Mouse (Mus musculus) kidney, embryonic 15.5 days (tissue): ENCODE measurements around the gene Ipcef1. TPM values are rescaled to one million over a fixed set of nuclear protein-coding genes. Genes with fewer than 3 reads are reported as not detected.

ENCODE experiments used
- ATAC-seq: fragments of 200-750 bp; cut with Nextera tagmentation; replicated peaks from 2 replicates; pipeline ENCODE4 v1.8.0; 2017; ENCODE audit warnings: moderate TSS enrichment; ENCODE audit not compliant: low FRiP score
- H3K27ac ChIP-seq: fragments of 300-500 bp; sonication (generic); 2 replicates; pipeline ENCODE4 v1.5.1; 2015; ENCODE audit warnings: mild to moderate bottlenecking, inconsistent platforms
- H3K27me3 ChIP-seq: fragments of 300-500 bp; sonication (generic); 2 replicates; pipeline ENCODE4 v1.6.1; 2015; ENCODE audit warnings: inconsistent platforms
- H3K36me3 ChIP-seq: fragments of 300-500 bp; sonication (generic); 2 replicates; pipeline ENCODE4 v1.6.1; 2015; ENCODE audit warnings: inconsistent platforms
- H3K4me1 ChIP-seq: fragments of 300-500 bp; sonication (generic); 2 replicates; pipeline ENCODE4 v1.6.1; 2015; ENCODE audit warnings: inconsistent platforms
- H3K4me2 ChIP-seq: fragments of 300-500 bp; sonication (generic); 2 replicates; pipeline ENCODE4 v1.6.1; 2015; ENCODE audit warnings: moderate library complexity, mild to moderate bottlenecking, inconsistent platforms
- H3K4me3 ChIP-seq: fragments of 300-500 bp; sonication (generic); replicated peaks from 2 replicates; pipeline ENCODE4 v1.5.1; 2015; ENCODE audit warnings: mild to moderate bottlenecking, inconsistent platforms
- H3K9ac ChIP-seq: fragments of 300-500 bp; sonication (generic); 2 replicates; pipeline ENCODE4 v1.6.1; 2015; ENCODE audit warnings: mild to moderate bottlenecking, inconsistent platforms
- H3K9me3 ChIP-seq: fragments of 300-500 bp; sonication (generic); replicated peaks from 2 replicates; pipeline ENCODE4 v1.6.1; 2016; ENCODE audit warnings: inconsistent platforms
- WGBS: fragments of 180-500 bp; shearing (Covaris S2); methylation state at CpG from one replicate; pipeline ENCODE4 v1.1.7; 2015; ENCODE audit warnings: mixed read lengths; 5-methylcytosine and 5-hydroxymethylcytosine counted together
- polyA plus RNA-seq: library from polyadenylated mRNA; unstranded; fragments of >200 nt; fragmentation: Nextera tagmentation; extraction: Ambion mirVana; gene quantifications from 2 replicates; pipeline ENCODE4 v1.2.1, GENCODE M21; 2015

Gene Ipcef1
- 1.9 and 2.9 TPM in 2 replicates for polyA plus RNA-seq

GRCm38 (mm10) chr10:7052315-7053017, at the start of gene Ipcef1:
Ipcef1 (minus strand) TSS chr10:7052478.
- Histone ChIP-seq H3K9me3 (no peaks in the 10 kb centered on the region), H3K4me2 (peak within 1 kb of the TSS; percentile 31), H3K9ac (no peak within 1 kb of the TSS), H3K27ac (peak within 1 kb of the TSS; percentile 83), H3K4me3 (no peak within 1 kb of the TSS), H3K4me1 (peaks cover 16% of the 10 kb centered on the region), H3K36me3 (no peaks in the 10 kb centered on the region), H3K27me3 (no peaks in the 10 kb centered on the region)
- WGBS = 38% methylated on average over 12 of the region's 12 CpGs
- ATAC-seq = no peak

GRCm38 (mm10) chr10:7077971-7078370, 25.7 kb upstream of the Ipcef1 start:
- H3K9me3 ChIP-seq = no peaks in the 10 kb centered on the region
- H3K4me2 ChIP-seq = no peak overlapping the region
- no peaks in the 10 kb centered on the region for H3K36me3 ChIP-seq
- H3K9ac ChIP-seq = no peak overlapping the region
- no peak for ATAC-seq
- H3K4me3 ChIP-seq = no peak overlapping the region
- H3K27me3 ChIP-seq = no peaks in the 10 kb centered on the region
- no peak overlapping the region for H3K27ac ChIP-seq
- WGBS = 86% methylated on average over 1 of the region's 1 CpGs
- H3K4me1 ChIP-seq = peaks cover 18% of the 10 kb centered on the region

GRCm38 (mm10) chr10:7077389-7077808, 25.1 kb upstream of the Ipcef1 start:
- H3K27ac ChIP-seq = peak overlapping the region; percentile 69; the same call in 1 of the 2 replicates
- 0 out of 2 replicates have a peak, but pooled peaks have one; percentile 35 for ATAC-seq
- H3K36me3 ChIP-seq = no peaks in the 10 kb centered on the region
- H3K27me3 ChIP-seq = no peaks in the 10 kb centered on the region
- no peaks in the 10 kb centered on the region for H3K9me3 ChIP-seq
- H3K9ac ChIP-seq = no peak overlapping the region
- H3K4me1 ChIP-seq = peaks cover 18% of the 10 kb centered on the region
- no peak overlapping the region for H3K4me3 ChIP-seq
- WGBS = 53% methylated on average over 7 of the region's 7 CpGs
- peak overlapping the region; percentile 28; the same call in 1 of the 2 replicates for H3K4me2 ChIP-seq

DNA sequence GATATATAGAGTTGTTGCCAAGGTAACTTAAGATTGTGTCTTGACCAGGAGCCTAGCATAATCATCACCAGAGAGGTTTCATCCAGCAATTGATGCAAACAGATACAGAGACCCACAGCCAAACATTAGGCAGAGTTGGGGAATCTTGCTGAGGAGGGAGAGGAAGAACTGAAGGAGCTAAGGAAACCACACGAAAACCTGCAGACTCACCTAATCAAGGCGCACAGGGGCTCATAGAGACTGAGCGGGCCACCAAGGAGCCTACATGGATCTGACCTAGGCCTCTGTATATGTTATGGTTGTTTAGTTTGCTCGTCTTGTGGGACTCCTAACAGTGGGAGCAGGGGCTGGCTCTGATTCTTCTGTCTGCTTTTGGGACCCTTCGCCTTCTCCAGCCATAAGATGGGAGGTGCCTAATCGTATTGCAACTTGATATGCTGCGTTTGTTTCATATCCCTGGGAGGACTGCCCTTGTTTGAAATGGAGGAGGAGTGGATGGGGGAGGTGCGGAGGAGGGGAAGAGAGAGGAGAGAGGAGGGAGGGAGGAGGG, 24.5 kb upstream of the Ipcef1 start:
- H3K36me3 ChIP-seq = no peaks in the 10 kb centered on the region
- peak overlapping the region; percentile 87 for H3K27ac ChIP-seq
- H3K4me1 ChIP-seq = peaks cover 18% of the 10 kb centered on the region
- H3K4me2 ChIP-seq = peak overlapping the region; percentile 50
- H3K27me3 ChIP-seq = no peaks in the 10 kb centered on the region
- H3K4me3 ChIP-seq = peak overlapping the region; percentile 22; the same call in 1 of the 2 replicates
- 26% methylated on average over 7 of the region's 8 CpGs for WGBS
- peak; percentile 84 for ATAC-seq
- no peak overlapping the region for H3K9ac ChIP-seq
- no peaks in the 10 kb centered on the region for H3K9me3 ChIP-seq

GRCm38 (mm10) chr10:7076201-7076600, 23.9 kb upstream of the Ipcef1 start:
- peak overlapping the region; percentile 22; the same call in 1 of the 2 replicates for H3K4me3 ChIP-seq
- no peaks in the 10 kb centered on the region for H3K36me3 ChIP-seq
- peak overlapping the region; percentile 50 for H3K4me2 ChIP-seq
- no peak overlapping the region for H3K9ac ChIP-seq
- peak overlapping the region; percentile 87 for H3K27ac ChIP-seq
- WGBS = 6% methylated on average over 8 of the region's 8 CpGs
- no peaks in the 10 kb centered on the region for H3K9me3 ChIP-seq
- H3K27me3 ChIP-seq = no peaks in the 10 kb centered on the region
- peak; percentile 89 for ATAC-seq
- peaks cover 18% of the 10 kb centered on the region for H3K4me1 ChIP-seq

- Histone ChIP-seq H3K27ac (no peak overlapping the region), H3K27me3 (no peaks in the 10 kb centered on the region), H3K4me2 (no peak overlapping the region), H3K9ac (no peak overlapping the region), H3K36me3 (no peaks in the 10 kb centered on the region), H3K4me1 (peaks cover 18% of the 10 kb centered on the region), H3K9me3 (no peaks in the 10 kb centered on the region), H3K4me3 (no peak overlapping the region)
- WGBS = 87% methylated on average over 2 of the region's 2 CpGs
- ATAC-seq = no peak
Observed at GRCm38 (mm10) chr10:7075661-7076060, 23.4 kb upstream of the Ipcef1 start.

GRCm38 (mm10) chr10:7074231-7074630, 22.0 kb upstream of the Ipcef1 start:
- Histone ChIP-seq H3K9me3 (no peaks in the 10 kb centered on the region), H3K36me3 (no peaks in the 10 kb centered on the region), H3K4me2 (no peak overlapping the region), H3K4me3 (no peak overlapping the region), H3K4me1 (peaks cover 22% of the 10 kb centered on the region), H3K9ac (no peak overlapping the region), H3K27me3 (no peaks in the 10 kb centered on the region), H3K27ac (no peak overlapping the region)
- 80% methylated on average over 2 of the region's 2 CpGs for WGBS
- ATAC-seq = no peak

DNA sequence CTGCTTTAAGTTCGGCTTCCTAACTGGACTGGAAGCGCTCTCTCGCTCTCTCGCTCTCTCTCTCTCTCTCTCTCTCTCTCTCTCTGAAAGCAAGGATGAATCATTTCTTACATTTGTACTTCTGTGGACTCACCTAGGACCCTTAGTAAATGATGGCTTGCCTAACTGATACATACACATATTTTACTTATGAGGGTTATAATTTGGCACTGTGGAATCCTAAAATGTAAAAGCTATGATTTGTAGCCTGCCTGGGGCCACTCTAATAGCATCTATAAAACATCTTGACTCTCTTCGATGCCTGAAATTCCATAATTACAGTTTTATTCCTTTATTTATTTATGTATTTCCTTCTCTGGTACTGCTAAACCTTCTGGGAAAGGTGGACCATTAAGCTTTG, 18.6 kb upstream of the Ipcef1 start:
- H3K9ac ChIP-seq = no peak overlapping the region
- no peak for ATAC-seq
- peak overlapping the region; percentile 37; the same call in 1 of the 2 replicates for H3K27ac ChIP-seq
- no peaks in the 10 kb centered on the region for H3K27me3 ChIP-seq
- peaks cover 10% of the 10 kb centered on the region; the same call in 1 of the 2 replicates for H3K4me1 ChIP-seq
- H3K36me3 ChIP-seq = no peaks in the 10 kb centered on the region
- H3K4me3 ChIP-seq = no peak overlapping the region
- H3K4me2 ChIP-seq = no peak overlapping the region
- WGBS = 67% methylated on average over 5 of the region's 5 CpGs
- H3K9me3 ChIP-seq = no peaks in the 10 kb centered on the region

DNA sequence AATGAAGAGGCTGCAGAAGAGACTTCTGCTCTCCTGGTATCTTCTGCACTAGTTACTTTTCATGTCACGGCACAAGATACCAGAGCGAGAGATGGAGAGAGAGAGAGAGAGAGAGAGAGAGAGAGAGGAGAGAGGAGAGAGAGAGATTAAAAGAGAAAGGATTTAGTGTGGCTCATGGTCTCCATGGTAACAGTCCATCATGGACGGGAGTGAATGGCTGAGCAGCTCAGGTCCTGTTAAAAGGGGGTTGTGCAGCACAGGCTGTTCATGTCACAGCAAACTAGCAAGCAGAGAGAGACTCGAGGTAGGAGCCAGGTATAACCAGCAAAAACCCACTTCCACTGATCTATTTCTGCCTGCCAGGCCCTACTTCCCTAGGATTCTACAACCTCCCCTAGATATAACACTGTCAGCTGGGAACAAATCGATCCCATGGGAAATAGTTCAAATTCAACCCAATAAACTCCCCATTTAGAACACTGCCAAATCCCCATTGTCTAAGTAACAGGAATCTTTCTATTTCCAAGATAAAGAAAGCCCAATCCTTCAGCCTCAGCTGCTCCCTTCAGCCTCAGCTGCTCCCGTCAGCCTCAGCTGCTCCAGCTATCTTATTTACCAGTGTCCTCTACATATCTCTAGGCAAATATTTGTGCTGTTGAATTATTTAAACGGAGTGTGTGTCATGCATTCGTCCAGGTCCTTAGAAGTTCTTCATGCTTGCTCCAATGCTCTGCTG, 18.0 kb upstream of the Ipcef1 start:
- Histone ChIP-seq H3K4me2 (no peak overlapping the region), H3K27ac (peak overlapping the region; percentile 37; the same call in 1 of the 2 replicates), H3K36me3 (no peaks in the 10 kb centered on the region), H3K4me3 (no peak overlapping the region), H3K9ac (no peak overlapping the region), H3K4me1 (peaks cover 4% of the 10 kb centered on the region; the same call in 1 of the 2 replicates), H3K9me3 (no peaks in the 10 kb centered on the region), H3K27me3 (no peaks in the 10 kb centered on the region)
- no peak for ATAC-seq
- WGBS = 68% methylated on average over 8 of the region's 8 CpGs

GRCm38 (mm10) chr10:7069090-7069489, 16.8 kb upstream of the Ipcef1 start:
- Histone ChIP-seq H3K9me3 (no peaks in the 10 kb centered on the region), H3K27me3 (no peaks in the 10 kb centered on the region), H3K4me2 (no peak overlapping the region), H3K9ac (no peak overlapping the region), H3K27ac (no peak overlapping the region), H3K36me3 (no peaks in the 10 kb centered on the region), H3K4me1 (peaks cover 4% of the 10 kb centered on the region; the same call in 1 of the 2 replicates), H3K4me3 (no peak overlapping the region)
- 95% methylated on average over 2 of the region's 2 CpGs for WGBS
- no peak for ATAC-seq

DNA sequence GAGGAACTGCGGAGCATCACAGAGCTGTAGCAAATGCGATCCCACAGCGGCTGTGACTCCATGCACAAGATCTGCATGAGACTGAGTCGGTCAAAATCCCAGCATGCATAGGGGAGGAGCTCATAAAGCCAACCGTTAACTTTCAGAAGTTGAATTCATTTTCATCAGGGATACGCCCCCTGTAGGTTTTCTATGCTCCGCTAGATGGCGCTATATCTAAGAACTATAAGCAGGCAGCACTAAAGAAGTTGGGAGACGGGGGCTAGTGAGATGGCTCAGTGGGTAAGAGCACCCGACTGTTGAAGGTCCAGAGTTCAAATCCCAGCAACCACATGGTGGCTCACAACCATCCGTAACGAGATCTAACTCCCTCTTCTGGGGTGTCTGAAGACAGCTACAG, 16.3 kb upstream of the Ipcef1 start:
- no peaks in the 10 kb centered on the region for H3K9me3 ChIP-seq
- no peaks in the 10 kb centered on the region for H3K36me3 ChIP-seq
- no peak overlapping the region for H3K9ac ChIP-seq
- 74% methylated on average over 12 of the region's 12 CpGs for WGBS
- no peak overlapping the region for H3K27ac ChIP-seq
- no peak overlapping the region for H3K4me2 ChIP-seq
- ATAC-seq = no peak
- no peaks in the 10 kb centered on the region for H3K27me3 ChIP-seq
- peaks cover 4% of the 10 kb centered on the region; the same call in 1 of the 2 replicates for H3K4me1 ChIP-seq
- H3K4me3 ChIP-seq = no peak overlapping the region
